Mouse (Mus musculus) neural tube, embryonic 13.5 days (tissue): ENCODE results near the gene Grwd1. TPM values are rescaled to one million over a fixed set of nuclear protein-coding genes. Genes with fewer than 3 reads are reported as not detected.

Experiments
- ATAC-seq: fragments of 200-750 bp; cut with Nextera tagmentation; 2 replicates; pipeline ENCODE4 v1.8.0; 2017; ENCODE audit warnings: low read depth, mild to moderate bottlenecking, moderate TSS enrichment, moderate library complexity
- H3K27ac ChIP-seq: fragments of 300-500 bp; sonication (generic); replicated peaks from 2 replicates; pipeline ENCODE4 v1.5.1; 2015; ENCODE audit warnings: moderate library complexity, mild to moderate bottlenecking, inconsistent platforms
- H3K27me3 ChIP-seq: fragments of 300-500 bp; sonication (generic); 2 replicates; pipeline ENCODE4 v1.6.1; 2015; ENCODE audit warnings: mild to moderate bottlenecking, inconsistent platforms
- H3K36me3 ChIP-seq: fragments of 300-500 bp; sonication (generic); 2 replicates; pipeline ENCODE4 v1.6.1; 2015; ENCODE audit warnings: mild to moderate bottlenecking, inconsistent platforms
- H3K4me1 ChIP-seq: fragments of 300-500 bp; sonication (generic); replicated peaks from 2 replicates; pipeline ENCODE4 v1.6.1; 2015; ENCODE audit warnings: inconsistent platforms
- H3K4me2 ChIP-seq: fragments of 300-500 bp; sonication (generic); 2 replicates; pipeline ENCODE4 v1.6.1; 2015; ENCODE audit warnings: inconsistent platforms, mild to moderate bottlenecking, moderate library complexity
- H3K4me3 ChIP-seq: fragments of 300-500 bp; sonication (generic); 2 replicates; pipeline ENCODE4 v1.5.1; 2015; ENCODE audit warnings: mild to moderate bottlenecking, inconsistent platforms
- H3K9ac ChIP-seq: fragments of 300-500 bp; sonication (generic); 2 replicates; pipeline ENCODE4 v1.6.1; 2015; ENCODE audit warnings: moderate library complexity, mild to moderate bottlenecking, inconsistent platforms
- H3K9me3 ChIP-seq: fragments of 300-500 bp; sonication (generic); 2 replicates; pipeline ENCODE4 v1.6.1; 2016; ENCODE audit warnings: inconsistent platforms
- WGBS: fragments of 180-500 bp; shearing (Covaris S2); methylation state at CpG from one replicate; pipeline ENCODE4 v1.1.7; 2015; 5-methylcytosine and 5-hydroxymethylcytosine counted together
- polyA plus RNA-seq: library from polyadenylated mRNA; unstranded; fragments of >200 nt; fragmentation: Nextera tagmentation; extraction: Ambion mirVana; gene quantifications from 2 replicates; pipeline ENCODE4 v1.2.1, GENCODE M21; 2015

Grwd1 gene
- polyA plus RNA-seq, 1 experiment from 2014 or later: 34.6 TPM

DNA sequence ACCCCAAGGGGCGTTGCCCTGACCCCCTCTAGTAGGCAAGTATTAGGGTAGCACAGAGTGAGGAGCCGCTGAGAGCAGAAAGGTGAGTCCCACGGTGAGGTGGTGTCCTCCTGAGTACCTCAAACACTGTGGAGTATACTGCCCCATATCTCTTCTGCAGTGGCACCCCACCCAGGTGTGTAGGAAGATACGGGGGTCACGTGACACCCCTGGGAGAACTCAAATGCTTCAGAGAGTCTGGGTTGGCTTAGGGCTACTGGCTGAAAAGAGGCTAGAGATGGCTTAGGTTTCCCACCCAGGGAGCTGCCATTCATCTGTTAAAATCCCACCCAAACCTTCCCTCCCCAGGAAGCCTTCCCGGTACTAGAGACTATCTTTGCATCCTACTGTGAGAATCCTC, 33.8 kb downstream of the Grwd1 start:
- no peak for ATAC-seq
- Histone ChIP-seq H3K9me3 (no peaks in the 10 kb centered on the region), H3K9ac (peak overlapping the region; percentile 68), H3K4me2 (peak overlapping the region; percentile 56; the same call in 1 of the 2 replicates), H3K4me3 (peak overlapping the region; percentile 33; the same call in 1 of the 2 replicates), H3K27me3 (peaks cover 41% of the 10 kb centered on the region), H3K27ac (no peak overlapping the region), H3K4me1 (peaks cover 23% of the 10 kb centered on the region), H3K36me3 (peaks cover 88% of the 10 kb centered on the region)
- WGBS: 49% methylated on average over 6 of the region's 6 CpGs

DNA sequence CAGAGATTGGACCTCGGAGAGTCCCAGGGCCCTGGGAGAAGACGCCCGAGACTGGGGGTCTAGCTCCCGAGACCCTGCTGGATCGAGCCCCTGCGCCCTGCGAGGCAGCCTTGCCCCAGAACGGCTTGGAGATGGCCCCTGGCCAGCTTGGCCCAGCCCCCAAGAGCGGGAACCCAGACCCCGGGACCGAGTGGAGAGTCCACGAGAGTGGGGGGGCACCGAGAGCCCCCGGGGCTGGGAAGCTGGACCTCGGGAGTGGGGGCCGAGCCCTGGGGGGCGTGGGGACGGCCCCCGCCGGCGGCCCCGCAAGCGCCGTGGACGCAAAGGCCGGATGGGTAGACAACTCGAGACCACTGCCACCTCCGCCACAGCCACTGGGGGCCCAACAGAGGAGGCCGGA, 35.8 kb downstream of the Grwd1 start:
- Histone ChIP-seq H3K9ac (0 out of 2 replicates have a peak overlapping the region, but pooled peaks have one; percentile 12), H3K9me3 (no peaks in the 10 kb centered on the region), H3K27me3 (peaks cover 41% of the 10 kb centered on the region), H3K4me1 (peaks cover 23% of the 10 kb centered on the region), H3K4me2 (no peak overlapping the region), H3K4me3 (no peak overlapping the region), H3K27ac (no peak overlapping the region), H3K36me3 (peaks cover 90% of the 10 kb centered on the region)
- 93% methylated on average over 29 of the region's 29 CpGs for WGBS
- ATAC-seq: no peak

DNA sequence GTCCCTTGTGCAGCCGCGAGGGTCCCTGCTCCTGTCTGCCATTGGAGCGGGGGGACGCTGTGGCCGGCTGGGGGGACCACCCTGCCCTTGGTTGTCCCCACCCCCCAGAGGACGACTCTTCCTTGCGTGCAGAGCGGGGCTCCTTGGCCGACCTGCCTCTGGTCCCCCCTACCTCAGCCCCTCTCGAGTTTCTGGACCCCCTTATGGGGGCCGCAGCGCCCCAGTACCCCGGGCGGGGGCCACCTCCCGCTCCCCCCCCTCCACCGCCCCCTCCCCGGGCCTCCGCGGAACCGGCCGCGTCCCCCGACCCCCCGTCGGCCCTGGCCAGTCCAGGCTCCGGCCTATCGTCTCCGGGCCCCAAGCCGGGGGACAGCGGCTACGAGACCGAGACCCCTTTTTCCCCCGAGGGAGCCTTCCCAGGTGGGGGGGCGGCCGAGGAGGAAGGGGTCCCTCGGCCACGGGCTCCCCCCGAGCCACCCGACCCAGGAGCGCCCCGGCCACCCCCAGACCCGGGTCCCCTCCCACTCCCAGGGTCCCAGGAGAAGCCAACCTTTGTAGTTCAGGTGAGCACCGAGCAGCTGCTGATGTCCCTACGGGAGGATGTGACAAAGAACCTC, 36.7 kb downstream of the Grwd1 start:
- Histone ChIP-seq H3K4me3 (no peak overlapping the region), H3K4me1 (peaks cover 23% of the 10 kb centered on the region), H3K9ac (no peak overlapping the region), H3K9me3 (no peaks in the 10 kb centered on the region), H3K27me3 (peaks cover 41% of the 10 kb centered on the region), H3K36me3 (peaks cover 94% of the 10 kb centered on the region), H3K4me2 (no peak overlapping the region), H3K27ac (no peak overlapping the region)
- ATAC-seq: no peak
- 89% methylated on average over 41 of the region's 44 CpGs for WGBS

DNA sequence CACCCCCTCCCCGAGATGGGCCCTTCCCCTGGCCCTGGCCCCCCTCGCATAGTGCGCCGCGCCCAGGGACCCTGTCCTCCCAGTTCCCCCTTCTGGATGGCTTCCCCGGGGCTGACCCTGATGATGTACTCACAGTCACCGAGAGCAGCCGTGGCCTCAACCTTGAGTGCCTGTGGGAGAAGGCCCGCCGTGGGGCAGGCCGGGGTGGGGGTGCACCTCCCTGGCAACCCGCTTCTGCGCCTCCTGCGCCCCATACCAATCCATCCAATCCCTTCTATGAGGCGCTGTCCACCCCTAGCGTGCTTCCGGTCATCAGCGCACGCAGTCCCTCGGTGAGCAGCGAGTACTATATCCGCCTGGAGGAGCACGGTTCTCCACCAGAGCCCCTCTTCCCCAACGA, 37.5 kb downstream of the Grwd1 start:
- Histone ChIP-seq H3K27ac (no peak overlapping the region), H3K36me3 (peaks cover 94% of the 10 kb centered on the region), H3K4me2 (no peak overlapping the region), H3K27me3 (peaks cover 41% of the 10 kb centered on the region), H3K9ac (no peak overlapping the region), H3K4me1 (peaks cover 19% of the 10 kb centered on the region), H3K9me3 (no peaks in the 10 kb centered on the region), H3K4me3 (no peak overlapping the region)
- no peak for ATAC-seq
- WGBS: 85% methylated on average over 24 of the region's 24 CpGs

DNA sequence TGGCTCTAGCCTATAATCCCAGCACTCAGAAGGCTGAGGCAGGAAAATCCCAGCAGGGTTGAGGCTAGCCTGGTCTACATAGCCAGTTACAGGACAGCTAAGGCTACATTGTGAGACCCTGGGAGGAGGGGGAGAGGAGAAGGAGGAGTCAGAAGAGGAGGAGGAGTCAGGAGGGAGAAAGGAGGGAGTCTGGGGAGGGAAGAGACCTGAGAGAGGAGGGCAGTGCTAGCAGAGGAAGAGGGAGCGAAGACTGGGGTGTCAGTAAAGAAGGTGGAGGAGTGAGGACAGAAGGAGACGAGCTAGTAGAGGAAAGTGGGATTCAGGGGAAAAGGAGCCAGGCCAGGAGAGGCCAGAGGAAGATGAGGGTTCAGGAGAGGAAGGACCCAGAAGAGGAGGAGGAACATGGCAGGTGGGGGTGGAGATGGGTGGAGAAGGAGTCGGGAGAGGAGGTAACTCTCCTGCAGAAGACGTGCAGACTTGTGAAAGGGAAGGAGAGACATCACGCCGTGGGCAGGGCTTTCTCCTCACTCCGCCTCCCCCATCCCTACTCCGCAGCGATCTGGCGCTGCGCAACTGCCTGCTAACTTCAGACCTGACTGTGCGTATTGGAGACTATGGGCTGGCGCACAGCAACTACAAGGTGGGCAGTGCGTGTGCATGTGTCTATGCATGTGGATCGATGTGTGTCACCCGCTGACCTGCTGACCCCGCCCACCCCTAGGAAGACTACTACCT, 38.8 kb downstream of the Grwd1 start:
- Histone ChIP-seq H3K36me3 (peaks cover 98% of the 10 kb centered on the region), H3K9ac (no peak overlapping the region), H3K9me3 (no peaks in the 10 kb centered on the region), H3K4me2 (no peak overlapping the region), H3K4me1 (peaks cover 19% of the 10 kb centered on the region), H3K27me3 (peaks cover 33% of the 10 kb centered on the region), H3K27ac (no peak overlapping the region), H3K4me3 (no peak overlapping the region)
- ATAC-seq: no peak
- WGBS: 76% methylated on average over 17 of the region's 17 CpGs

DNA sequence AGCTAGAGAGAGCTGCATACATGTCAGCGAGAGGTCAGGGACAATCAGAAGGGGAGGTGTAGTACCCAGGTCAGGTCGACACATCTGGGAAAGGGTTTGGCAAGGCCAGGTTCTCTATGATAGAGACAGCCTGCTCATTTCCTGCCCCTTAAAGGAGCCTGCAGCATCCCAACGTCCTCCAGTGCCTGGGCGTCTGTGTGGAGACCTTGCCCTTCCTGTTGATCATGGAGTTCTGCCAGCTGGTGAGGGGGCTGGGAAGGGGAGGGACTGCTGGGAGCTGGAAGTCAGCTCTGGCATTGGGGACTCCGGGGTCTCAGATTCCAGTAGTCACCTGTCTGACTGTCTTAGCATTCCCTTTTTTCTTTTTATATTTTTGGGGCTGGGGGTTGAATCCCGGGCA, 40.0 kb downstream of the Grwd1 start:
- H3K9ac ChIP-seq: no peak overlapping the region
- H3K27ac ChIP-seq: no peak overlapping the region
- no peak overlapping the region for H3K4me2 ChIP-seq
- no peak overlapping the region for H3K4me3 ChIP-seq
- ATAC-seq: no peak
- no peaks in the 10 kb centered on the region for H3K9me3 ChIP-seq
- peaks cover 21% of the 10 kb centered on the region for H3K27me3 ChIP-seq
- H3K4me1 ChIP-seq: peaks cover 26% of the 10 kb centered on the region
- H3K36me3 ChIP-seq: peaks cover 86% of the 10 kb centered on the region
- WGBS: 77% methylated on average over 6 of the region's 6 CpGs

DNA sequence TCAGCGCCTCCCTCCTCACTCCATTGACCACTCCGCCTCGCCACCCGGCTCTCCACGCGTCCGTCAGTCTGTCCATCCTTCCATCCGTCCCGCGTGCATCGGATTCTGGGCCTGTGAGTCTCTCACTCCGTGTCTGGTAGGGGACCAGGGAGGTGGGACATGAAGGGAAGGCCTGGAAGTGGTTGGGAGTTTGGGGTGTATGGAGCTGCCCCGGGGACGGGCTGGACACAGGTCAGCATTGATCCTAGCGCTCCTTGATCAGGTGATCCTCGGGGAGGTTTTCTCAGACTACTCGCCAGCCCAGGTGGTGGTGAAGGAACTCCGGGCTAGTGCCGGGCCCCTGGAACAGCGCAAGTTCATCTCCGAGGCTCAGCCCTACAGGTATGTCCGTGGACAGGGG, 43.1 kb downstream of the Grwd1 start:
- Histone ChIP-seq H3K4me2 (peak overlapping the region; percentile 92), H3K9me3 (no peaks in the 10 kb centered on the region), H3K27me3 (peaks cover 3% of the 10 kb centered on the region), H3K9ac (peak overlapping the region; percentile 97; the same call in 1 of the 2 replicates), H3K4me3 (peak overlapping the region; percentile 83), H3K36me3 (peaks cover 56% of the 10 kb centered on the region), H3K4me1 (peaks cover 43% of the 10 kb centered on the region), H3K27ac (peak overlapping the region; percentile 7; the same call in 1 of the 2 replicates)
- WGBS: 86% methylated on average over 22 of the region's 22 CpGs
- ATAC-seq: no peak

DNA sequence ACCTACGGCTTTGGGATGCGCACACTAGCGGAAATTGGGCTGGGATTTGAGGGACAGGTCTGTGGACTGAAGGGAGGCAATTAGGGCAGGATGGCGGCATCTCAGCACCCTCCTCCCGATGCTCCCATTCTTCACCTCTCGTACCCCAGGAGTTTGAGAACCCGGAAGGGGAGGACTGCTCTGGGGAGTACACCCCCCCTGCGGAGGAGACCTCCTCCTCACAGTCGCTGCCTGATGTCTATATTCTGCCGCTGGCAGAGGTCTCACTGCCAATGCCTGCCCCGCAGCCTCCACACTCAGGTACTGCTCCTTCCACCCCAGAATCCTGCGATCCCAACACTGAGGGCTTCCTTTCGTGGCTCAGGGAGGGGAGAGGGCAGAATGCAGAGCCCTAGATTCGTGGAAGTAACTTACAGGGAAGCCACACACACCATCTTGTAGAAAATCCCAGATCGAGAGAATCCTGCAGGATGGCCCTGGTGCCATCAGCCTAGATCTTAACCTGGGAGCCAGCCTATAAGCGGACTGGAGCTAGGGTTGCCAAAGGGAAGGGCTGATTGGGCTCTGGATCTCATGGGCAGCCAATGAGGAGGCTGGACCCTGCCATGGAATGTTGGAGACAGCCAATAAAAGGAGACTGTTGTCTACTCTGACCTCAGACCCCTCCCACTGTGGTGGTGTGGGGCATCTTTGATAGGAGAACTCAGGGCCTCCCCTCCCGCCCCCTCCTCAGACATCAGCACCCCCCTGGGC, 43.9 kb downstream of the Grwd1 start:
- WGBS: 6% methylated on average over 17 of the region's 17 CpGs
- Histone ChIP-seq H3K27me3 (peaks cover 6% of the 10 kb centered on the region), H3K36me3 (peaks cover 48% of the 10 kb centered on the region), H3K4me1 (peaks cover 43% of the 10 kb centered on the region), H3K27ac (peak overlapping the region; percentile 98), H3K9me3 (no peaks in the 10 kb centered on the region), H3K4me2 (peak overlapping the region; percentile 92), H3K4me3 (peak overlapping the region; percentile 83), H3K9ac (peak overlapping the region; percentile 97)
- peak; percentile 14; the same call in 1 of the 2 replicates for ATAC-seq

DNA sequence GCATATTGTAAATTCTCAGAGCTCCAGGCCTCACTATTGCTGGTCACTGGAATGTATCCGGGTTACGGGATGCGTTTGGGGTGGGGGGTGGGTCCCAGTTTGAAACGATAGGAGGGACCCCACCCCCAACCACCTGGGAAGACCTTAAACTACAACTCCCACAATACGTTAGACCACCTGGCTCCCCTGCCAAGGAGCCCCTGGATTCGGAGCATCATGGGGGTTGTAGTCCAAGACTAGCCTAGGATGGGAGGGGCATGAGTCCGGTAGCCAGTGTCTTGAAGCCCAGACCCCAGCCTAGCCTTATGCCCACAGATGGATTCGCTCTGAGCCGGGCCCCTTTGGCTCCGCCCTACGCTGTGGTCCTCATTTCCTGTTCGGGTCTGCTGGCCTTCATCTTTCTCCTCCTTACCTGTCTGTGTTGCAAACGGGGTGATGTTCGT, 44.6 kb downstream of the Grwd1 start:
- Histone ChIP-seq H3K4me2 (peak overlapping the region; percentile 92), H3K27ac (peak overlapping the region; percentile 98), H3K9me3 (no peaks in the 10 kb centered on the region), H3K4me1 (peaks cover 43% of the 10 kb centered on the region), H3K36me3 (peaks cover 41% of the 10 kb centered on the region), H3K9ac (peak overlapping the region; percentile 97), H3K4me3 (peak overlapping the region; percentile 83), H3K27me3 (peaks cover 6% of the 10 kb centered on the region)
- WGBS: 1% methylated on average over 14 of the region's 14 CpGs
- peak; percentile 37 for ATAC-seq

DNA sequence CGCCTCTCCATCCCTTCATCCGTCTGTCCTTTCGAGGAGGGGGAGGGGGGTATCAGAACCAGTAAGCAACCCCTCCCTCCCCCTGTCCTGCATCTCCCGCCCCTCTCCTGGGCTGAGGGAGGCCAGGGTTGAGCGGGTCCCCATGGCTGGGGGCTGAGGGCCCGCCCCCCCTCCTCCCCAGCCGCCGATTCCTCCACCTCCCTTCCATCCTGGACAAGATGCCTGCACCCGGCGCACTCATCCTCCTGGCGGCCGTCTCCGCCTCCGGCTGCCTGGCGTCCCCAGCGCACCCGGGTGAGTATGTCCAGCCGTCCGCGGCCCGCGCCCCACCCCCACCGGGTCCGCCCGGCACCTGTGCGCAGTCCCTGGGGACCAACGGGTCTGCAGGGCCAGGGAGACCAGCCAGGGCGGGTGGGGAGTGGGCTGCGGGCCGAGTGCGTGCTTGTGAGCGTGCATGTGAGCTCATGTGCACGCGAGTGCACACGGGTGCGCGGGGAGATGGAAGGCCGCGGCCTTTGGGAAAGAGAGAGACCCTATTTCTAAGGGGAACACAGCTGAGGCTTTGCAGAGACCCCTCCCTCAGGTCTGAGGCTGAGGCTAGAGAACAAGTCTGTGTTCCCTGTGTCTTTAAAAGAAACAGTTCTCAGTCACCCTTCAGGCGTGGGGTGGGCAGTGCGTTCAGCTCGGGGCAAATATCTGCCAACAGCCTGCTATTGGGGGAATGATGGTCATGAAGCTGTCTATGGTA, 45.2 kb downstream of the Grwd1 start:
- H3K27ac ChIP-seq: peak overlapping the region; percentile 98
- peak; percentile 52 for ATAC-seq
- H3K4me1 ChIP-seq: peaks cover 43% of the 10 kb centered on the region
- H3K27me3 ChIP-seq: peaks cover 6% of the 10 kb centered on the region
- H3K4me2 ChIP-seq: peak overlapping the region; percentile 92
- H3K9ac ChIP-seq: peak overlapping the region; percentile 97
- no peaks in the 10 kb centered on the region for H3K9me3 ChIP-seq
- H3K4me3 ChIP-seq: peak overlapping the region; percentile 83
- H3K36me3 ChIP-seq: peaks cover 35% of the 10 kb centered on the region
- WGBS: 1% methylated on average over 39 of the region's 42 CpGs

DNA sequence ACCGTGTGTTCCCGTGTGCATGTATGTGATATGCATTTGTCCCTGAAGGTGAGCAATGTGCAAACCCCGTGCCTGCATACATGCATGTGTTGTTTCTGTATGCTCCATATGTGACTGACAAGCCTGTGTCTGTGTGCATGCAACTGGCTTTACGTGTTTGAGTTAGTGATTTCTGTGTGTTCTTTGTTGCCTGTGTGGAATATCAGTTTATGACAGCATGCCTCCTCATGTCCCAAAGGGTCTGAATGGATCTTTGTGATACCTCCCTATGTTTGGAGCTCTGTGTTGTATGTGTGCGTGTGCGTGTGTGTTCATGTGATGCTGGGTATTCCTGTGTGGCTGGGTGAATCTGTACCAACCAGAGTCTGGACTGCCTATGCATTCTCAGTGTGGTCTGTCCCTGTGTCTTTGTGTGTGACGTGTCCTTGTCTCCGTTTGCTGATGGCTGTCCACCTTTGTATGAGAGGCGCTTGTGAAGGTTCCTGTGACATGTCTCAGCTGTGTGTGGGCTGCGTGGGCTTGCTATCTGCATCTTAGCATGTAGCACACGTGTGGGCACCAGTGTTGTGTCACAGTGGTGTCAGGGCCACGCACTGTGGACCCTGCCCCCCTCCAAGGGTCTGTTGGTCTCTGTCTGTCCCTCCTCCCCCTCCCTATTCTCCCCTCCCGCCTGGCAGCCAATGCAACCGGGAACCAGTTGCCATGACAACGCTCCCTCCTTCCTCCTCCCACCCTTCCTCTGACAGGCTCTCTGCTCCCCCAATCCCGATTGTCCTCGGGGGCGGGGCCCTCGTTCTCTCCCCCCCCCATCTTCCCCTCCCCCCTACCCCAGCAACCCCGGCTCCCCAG, 46.0 kb downstream of the Grwd1 start, which contains the start of gene Sult2b1:
TSS of gene Sult2b1 (minus strand) at position 146 of the 849 bp plus-strand sequence.
- 17% methylated on average over 20 of the region's 20 CpGs for WGBS
- Histone ChIP-seq H3K4me2 (peak within 1 kb of the TSS; percentile 92), H3K9ac (peak within 1 kb of the TSS; percentile 97), H3K4me3 (peak within 1 kb of the TSS; percentile 83), H3K4me1 (peaks cover 44% of the 10 kb centered on the region), H3K27ac (peak within 1 kb of the TSS; percentile 98), H3K27me3 (peaks cover 6% of the 10 kb centered on the region), H3K36me3 (peaks cover 27% of the 10 kb centered on the region), H3K9me3 (no peaks in the 10 kb centered on the region)
- ATAC-seq: peak; percentile 68
